Mouse (Mus musculus) brown adipose tissue, adult 24 weeks (tissue): ENCODE measurements at regions not wholly inside any gene's neighbourhood (a gene's known extent, or its start where the extent isn't known, plus 50 kb on each side); places are given as distances from the start of the nearest gene placed in this dataset.

Experiments
- H3K27ac ChIP-seq: fragments of 200-500 bp; replicated peaks from 2 replicates; pipeline ENCODE4 v1.5.1; 2012; ENCODE audit warnings: low read depth, mild to moderate bottlenecking, low read length
- H3K4me1 ChIP-seq: fragments of 200-500 bp; 2 replicates; pipeline ENCODE4 v1.6.1; 2012; ENCODE audit warnings: low read length, mixed read lengths; ENCODE audit not compliant: control insufficient read depth, insufficient read depth, insufficient read length
- H3K4me3 ChIP-seq: fragments of 200-500 bp; 2 replicates; pipeline ENCODE4 v1.5.1; 2012; ENCODE audit warnings: low read depth, mild to moderate bottlenecking, low read length, moderate library complexity; ENCODE audit not compliant: insufficient read depth

- Histone ChIP-seq H3K4me3 (no peak overlapping the region), H3K27ac (no peak overlapping the region), H3K4me1 (no peaks in the 10 kb centered on the region)
Observed at GRCm38 (mm10) chr15:67262269-67262668, 761.6 kb upstream of the Lrrc6 start.

DNA sequence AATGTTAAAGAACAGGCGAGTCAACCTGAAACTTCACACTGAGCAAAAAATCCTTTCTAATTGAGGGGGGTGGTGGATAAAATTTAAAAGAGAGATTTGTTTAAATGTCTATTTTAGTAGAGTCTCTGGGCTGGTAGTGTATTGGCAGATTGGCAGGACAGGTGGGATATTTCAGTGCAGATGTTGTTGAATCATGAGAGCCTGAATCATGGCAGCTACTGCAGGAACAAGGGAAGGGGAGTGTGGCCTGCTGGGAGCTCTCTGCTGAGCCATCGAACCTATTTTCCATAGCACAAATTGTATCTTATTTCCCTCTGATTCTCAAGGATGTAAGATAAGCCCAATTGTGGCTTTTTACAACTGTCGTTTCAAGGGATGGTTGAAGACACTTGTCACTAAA is 760.0 kb upstream of the Lrrc6 start:
- Histone ChIP-seq H3K27ac (no peak overlapping the region), H3K4me1 (no peaks in the 10 kb centered on the region)

DNA sequence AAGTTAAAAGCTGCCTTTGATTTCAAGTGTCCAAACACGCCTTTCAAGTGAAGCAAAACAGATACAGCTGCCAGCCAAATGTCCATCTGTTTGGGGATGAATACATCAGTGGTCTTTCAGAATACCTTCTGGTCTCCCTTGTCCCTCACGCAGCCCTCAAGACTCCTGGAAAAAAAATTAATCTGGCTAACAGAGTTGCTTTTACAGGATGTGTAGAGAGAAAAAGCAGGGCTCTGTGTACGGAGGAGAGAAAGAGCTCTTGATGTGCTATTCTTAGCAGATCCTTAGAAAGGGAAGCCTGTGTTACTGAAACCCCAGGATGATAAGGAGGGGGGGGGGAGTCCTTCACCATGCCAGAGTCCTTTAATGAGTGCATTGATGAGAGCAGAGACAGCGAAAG is 748.4 kb upstream of the Lrrc6 start:
- Histone ChIP-seq H3K27ac (no peak overlapping the region), H3K4me1 (no peaks in the 10 kb centered on the region)

More for the DNA sequence above, 760.0 kb upstream of the Lrrc6 start:
- no peak overlapping the region for H3K4me3 ChIP-seq

DNA sequence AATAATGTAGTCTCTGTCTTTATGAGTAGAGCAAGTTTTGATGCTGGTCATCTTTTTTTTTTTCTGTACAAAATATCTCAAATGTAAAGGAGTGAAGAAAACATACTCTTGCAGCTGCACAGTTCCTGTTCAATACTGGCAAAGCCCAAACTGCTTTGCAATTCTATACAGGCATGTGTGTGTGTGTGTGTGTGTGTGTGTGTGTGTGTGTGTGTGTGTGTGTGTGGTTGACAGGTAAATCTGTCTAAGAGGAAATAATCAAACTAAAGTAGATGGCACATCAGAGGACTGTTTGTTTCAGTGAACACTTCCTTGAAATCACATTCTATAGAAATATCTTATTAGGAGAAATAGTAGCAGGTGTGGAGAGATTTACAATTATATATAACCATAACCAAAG is 747.8 kb upstream of the Lrrc6 start:
- Histone ChIP-seq H3K27ac (no peak overlapping the region), H3K4me1 (no peaks in the 10 kb centered on the region), H3K4me3 (no peak overlapping the region)

More for the DNA sequence above, 748.4 kb upstream of the Lrrc6 start:
- H3K4me3 ChIP-seq, result no peak overlapping the region

DNA sequence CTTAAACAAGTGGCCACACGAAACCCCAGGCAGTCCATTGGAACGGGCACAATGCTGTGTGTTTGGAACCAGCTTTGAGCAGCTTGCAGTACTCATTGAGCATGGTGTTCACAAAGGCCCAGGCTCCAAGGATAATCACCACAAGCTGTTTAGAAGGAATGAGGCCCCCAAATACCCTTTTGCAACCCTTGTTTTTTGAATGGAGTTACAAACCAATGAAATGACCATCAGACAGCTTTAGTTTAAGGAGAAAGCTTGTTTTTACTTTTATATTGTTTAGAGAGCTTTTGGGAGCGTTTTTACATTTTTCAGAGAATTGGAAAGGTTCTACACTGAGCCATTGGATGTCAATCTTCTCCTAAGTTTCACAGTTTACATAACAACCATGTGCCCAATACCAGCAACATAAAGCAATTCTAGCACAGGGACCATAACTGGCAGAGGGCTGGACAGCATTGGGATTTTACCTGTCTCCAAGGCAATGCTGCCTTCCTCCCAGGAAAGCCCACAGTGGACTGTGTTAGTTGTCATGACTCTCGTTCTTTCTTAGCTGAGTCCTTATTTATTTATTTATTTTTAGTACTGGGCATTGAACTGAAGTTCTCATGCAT is 745.1 kb upstream of the Lrrc6 start:
- no peak overlapping the region for H3K27ac ChIP-seq
- H3K4me3 ChIP-seq, result no peak overlapping the region
- no peaks in the 10 kb centered on the region for H3K4me1 ChIP-seq

- no peak overlapping the region for H3K27ac ChIP-seq
- no peak overlapping the region for H3K4me3 ChIP-seq
- H3K4me1 ChIP-seq, result no peaks in the 10 kb centered on the region
Observed at GRCm38 (mm10) chr15:67244908-67245657, 744.4 kb upstream of the Lrrc6 start.

DNA sequence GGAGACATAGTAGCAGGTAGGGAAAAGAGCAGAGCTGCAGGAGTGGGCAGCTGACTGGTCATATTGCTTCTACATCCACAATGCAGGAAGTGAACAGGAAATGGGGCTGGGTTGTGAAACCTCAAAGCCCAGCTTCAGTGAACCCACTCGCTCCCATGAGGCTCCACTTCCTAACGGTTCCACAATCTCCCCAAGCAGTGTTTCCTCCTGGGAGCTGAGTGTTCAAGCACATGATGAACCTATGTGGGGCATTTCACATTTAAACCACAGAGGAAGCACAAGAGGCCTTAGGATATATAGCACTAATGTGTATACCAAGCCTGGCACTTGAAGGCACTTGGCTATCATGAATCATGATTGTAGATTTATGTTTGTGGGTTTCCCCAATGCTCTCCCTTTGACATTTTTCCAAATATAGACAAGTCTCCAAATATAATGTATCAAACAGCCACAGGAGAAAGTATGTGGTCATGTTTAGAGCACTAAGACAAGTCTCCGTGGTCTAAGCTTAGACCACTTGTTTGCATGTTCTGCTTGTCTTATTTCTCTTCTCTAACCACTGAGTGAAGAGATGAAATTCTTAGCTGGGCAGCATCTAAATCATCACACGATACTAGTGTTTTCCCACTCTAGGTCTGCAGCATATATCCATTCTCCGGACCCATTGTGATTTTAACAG is 734.5 kb upstream of the Lrrc6 start:
- H3K27ac ChIP-seq, result no peak overlapping the region
- H3K4me1 ChIP-seq, result no peaks in the 10 kb centered on the region
- H3K4me3 ChIP-seq, result no peak overlapping the region

- H3K4me1 ChIP-seq, result peaks cover 3% of the 10 kb centered on the region; the same call in 1 of the 2 replicates
- no peak overlapping the region for H3K27ac ChIP-seq
- H3K4me3 ChIP-seq, result no peak overlapping the region
Observed at GRCm38 (mm10) chr15:67229359-67229758, 728.6 kb upstream of the Lrrc6 start.

- Histone ChIP-seq H3K27ac (no peak overlapping the region), H3K4me1 (peaks cover 3% of the 10 kb centered on the region; the same call in 1 of the 2 replicates), H3K4me3 (no peak overlapping the region)
Observed at GRCm38 (mm10) chr15:67228633-67229032, 727.9 kb upstream of the Lrrc6 start.

- Histone ChIP-seq H3K4me3 (no peak overlapping the region), H3K27ac (no peak overlapping the region), H3K4me1 (peaks cover 3% of the 10 kb centered on the region; the same call in 1 of the 2 replicates)
Observed at GRCm38 (mm10) chr15:67227456-67228164, 726.9 kb upstream of the Lrrc6 start.

- H3K4me3 ChIP-seq, result no peak overlapping the region
- no peak overlapping the region for H3K27ac ChIP-seq
- H3K4me1 ChIP-seq, result peaks cover 3% of the 10 kb centered on the region; the same call in 1 of the 2 replicates
Observed at GRCm38 (mm10) chr15:67226900-67227299, 726.2 kb upstream of the Lrrc6 start.
